Mouse (Mus musculus): Measurements from ENCODE around the gene Tmod1. TPM values are rescaled to one million over a fixed set of nuclear protein-coding genes. Genes with fewer than 3 reads are reported as not detected.

Gene Tmod1
- polyA plus RNA-seq, 1 experiment, result 5.2 TPM

DNA sequence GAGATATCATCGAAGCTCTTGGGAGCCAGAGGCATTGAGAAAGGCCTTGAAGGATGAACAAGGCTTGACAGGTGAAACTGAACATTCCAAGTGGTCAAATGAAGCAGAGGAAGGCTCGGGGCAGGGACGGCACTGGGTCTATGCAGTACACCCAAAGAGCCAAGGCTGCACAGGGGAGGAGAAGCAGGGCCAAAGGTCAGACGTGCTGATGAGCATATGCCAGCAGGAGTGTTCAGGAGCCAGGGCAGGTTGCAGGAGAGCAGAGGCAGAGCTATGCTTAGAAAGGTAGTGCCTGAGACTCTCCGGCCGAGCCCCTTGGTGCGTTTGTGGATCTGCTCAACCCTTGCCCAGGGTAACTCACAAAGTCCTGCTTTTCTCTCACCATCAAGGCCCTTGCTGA lies 57.8 kb downstream of the Tmod1 start:
- no peak for DNase-seq (ENCODE audit: low read depth in 1 of 2, low spot score in 2 of 2)
- Histone ChIP-seq H3K36me3 (ENCODE audit: control insufficient read depth, insufficient read depth, low read length) (no peaks in the 10 kb centered on the region), H3K4me1 (ENCODE audit: control insufficient read depth, insufficient read depth, insufficient read length) (no peaks in the 10 kb centered on the region), H3K4me3 (ENCODE audit: extremely low read depth, insufficient read depth, insufficient read length) (no peak overlapping the region), H3K27ac (ENCODE audit: insufficient read depth, low read length) (no peak overlapping the region), H3K27me3 (ENCODE audit: control insufficient read depth, insufficient read depth, low read length) (no peaks in the 10 kb centered on the region)
- TF ChIP-seq POLR2A (IDR thresholded peaks at IDR 0.05; ENCODE audit: low read depth, low read length) (no peak), CTCF (IDR thresholded peaks at IDR 0.05; ENCODE audit: extremely low read depth, insufficient read depth, insufficient read length, insufficient replicate concordance) (no peak)
- WGBS, result 90% methylated on average over 7 of the region's 7 CpGs

DNA sequence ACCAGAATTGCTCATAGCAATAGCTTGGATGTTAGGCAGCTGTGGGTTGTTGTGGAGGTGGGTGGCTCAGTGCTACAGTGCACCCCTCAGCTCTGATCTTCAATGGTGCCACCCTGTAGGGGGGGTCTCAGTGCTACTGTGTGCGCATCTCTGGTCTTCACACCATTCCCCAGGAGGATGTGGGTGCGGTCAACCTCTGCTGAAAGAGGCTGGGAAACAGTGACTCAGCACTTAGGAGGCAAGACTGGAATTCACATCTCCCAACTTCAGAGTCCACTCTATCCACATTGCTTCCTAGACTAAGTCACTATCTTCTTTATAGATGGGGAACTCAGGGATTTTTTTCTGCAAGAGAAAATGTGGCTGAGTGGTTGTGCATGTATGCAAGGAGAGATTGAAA lies 58.9 kb downstream of the Tmod1 start:
- 83% methylated on average over 2 of the region's 2 CpGs for WGBS
- TF ChIP-seq POLR2A (IDR thresholded peaks at IDR 0.05; ENCODE audit: low read depth, low read length), result no peak
- no peak overlapping the region for H3K4me3 ChIP-seq (ENCODE audit: extremely low read depth, insufficient read depth, insufficient read length)
- no peaks in the 10 kb centered on the region for H3K27me3 ChIP-seq (ENCODE audit: control insufficient read depth, insufficient read depth, low read length)
- H3K27ac ChIP-seq (ENCODE audit: insufficient read depth, low read length), result no peak overlapping the region
- H3K4me1 ChIP-seq (ENCODE audit: control insufficient read depth, insufficient read depth, insufficient read length), result no peaks in the 10 kb centered on the region
- H3K36me3 ChIP-seq (ENCODE audit: control insufficient read depth, insufficient read depth, low read length), result no peaks in the 10 kb centered on the region
- no peak for DNase-seq (ENCODE audit: low read depth in 1 of 2, low spot score in 2 of 2)

GRCm38 (mm10) chr4:46099132-46099531 lies 60.4 kb downstream of the Tmod1 start:
- no peak for DNase-seq (ENCODE audit: low read depth in 1 of 2, low spot score in 2 of 2)
- WGBS, result 84% methylated on average over 9 of the region's 9 CpGs
- Histone ChIP-seq H3K27ac (ENCODE audit: insufficient read depth, low read length) (no peak overlapping the region), H3K27me3 (ENCODE audit: control insufficient read depth, insufficient read depth, low read length) (no peaks in the 10 kb centered on the region), H3K36me3 (ENCODE audit: control insufficient read depth, insufficient read depth, low read length) (no peaks in the 10 kb centered on the region), H3K4me1 (ENCODE audit: control insufficient read depth, insufficient read depth, insufficient read length) (no peaks in the 10 kb centered on the region), H3K4me3 (ENCODE audit: extremely low read depth, insufficient read depth, insufficient read length) (no peak overlapping the region)
- TF ChIP-seq POLR2A (IDR thresholded peaks at IDR 0.05; ENCODE audit: low read depth, low read length) (no peak), CTCF (IDR thresholded peaks at IDR 0.05; ENCODE audit: extremely low read depth, insufficient read depth, insufficient read length, insufficient replicate concordance) (no peak)

GRCm38 (mm10) chr4:46100539-46100938 lies 61.8 kb downstream of the Tmod1 start:
- Histone ChIP-seq H3K27ac (ENCODE audit: insufficient read depth, low read length) (no peak overlapping the region), H3K27me3 (ENCODE audit: control insufficient read depth, insufficient read depth, low read length) (no peaks in the 10 kb centered on the region), H3K4me1 (ENCODE audit: control insufficient read depth, insufficient read depth, insufficient read length) (no peaks in the 10 kb centered on the region), H3K36me3 (ENCODE audit: control insufficient read depth, insufficient read depth, low read length) (no peaks in the 10 kb centered on the region), H3K4me3 (ENCODE audit: extremely low read depth, insufficient read depth, insufficient read length) (no peak overlapping the region)
- 74% methylated on average over 7 of the region's 7 CpGs for WGBS
- no peak for DNase-seq (ENCODE audit: low read depth in 1 of 2, low spot score in 2 of 2)
- no peak for TF ChIP-seq CTCF (IDR thresholded peaks at IDR 0.05; ENCODE audit: extremely low read depth, insufficient read depth, insufficient read length, insufficient replicate concordance)

GRCm38 (mm10) chr4:46101211-46101711 lies 62.5 kb downstream of the Tmod1 start:
- Histone ChIP-seq H3K4me3 (ENCODE audit: extremely low read depth, insufficient read depth, insufficient read length) (no peak overlapping the region), H3K27me3 (ENCODE audit: control insufficient read depth, insufficient read depth, low read length) (no peaks in the 10 kb centered on the region), H3K27ac (ENCODE audit: insufficient read depth, low read length) (no peak overlapping the region), H3K4me1 (ENCODE audit: control insufficient read depth, insufficient read depth, insufficient read length) (no peaks in the 10 kb centered on the region), H3K36me3 (ENCODE audit: control insufficient read depth, insufficient read depth, low read length) (no peaks in the 10 kb centered on the region)
- 68% methylated on average over 14 of the region's 14 CpGs for WGBS
- DNase-seq (ENCODE audit: low read depth in 1 of 2, low spot score in 2 of 2), result no peak
- no peak for TF ChIP-seq CTCF (IDR thresholded peaks at IDR 0.05; ENCODE audit: extremely low read depth, insufficient read depth, insufficient read length, insufficient replicate concordance)
- no peak for TF ChIP-seq POLR2A (IDR thresholded peaks at IDR 0.05; ENCODE audit: low read depth, low read length)

DNA sequence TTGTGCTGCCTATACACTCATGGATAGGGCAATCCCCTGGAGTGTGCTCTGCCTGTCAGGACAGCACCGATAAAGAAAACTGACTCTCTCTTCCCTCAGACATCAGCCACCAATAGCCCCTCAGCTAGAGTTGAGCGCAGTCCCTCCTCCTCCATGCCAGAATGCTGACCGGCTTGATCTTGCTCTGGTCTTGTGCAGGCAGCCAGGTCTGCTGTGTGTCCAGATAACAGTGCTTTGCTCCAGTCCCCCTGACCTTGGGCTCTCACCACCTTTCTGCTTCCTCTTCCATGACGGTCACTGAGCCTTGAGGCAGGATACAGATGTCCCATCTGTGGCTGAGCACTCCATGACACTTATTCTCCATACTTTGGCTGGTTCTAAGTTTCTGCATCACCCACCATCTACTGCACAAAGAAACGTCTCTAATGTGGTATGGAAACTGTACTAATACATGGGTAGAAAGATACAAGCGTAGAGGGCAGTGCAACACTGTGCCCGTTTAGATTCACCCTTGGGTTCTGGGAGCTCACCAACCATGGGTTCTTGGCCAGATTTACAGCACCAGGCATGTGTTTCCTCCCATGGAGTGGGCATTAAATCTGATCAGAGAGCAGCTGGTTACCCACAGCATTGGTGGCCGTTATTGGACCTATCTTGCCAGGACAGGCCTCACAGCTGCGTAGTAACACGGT lies 63.5 kb downstream of the Tmod1 start:
- WGBS, result 91% methylated on average over 10 of the region's 10 CpGs
- Histone ChIP-seq H3K4me1 (ENCODE audit: control insufficient read depth, insufficient read depth, insufficient read length) (no peaks in the 10 kb centered on the region), H3K4me3 (ENCODE audit: extremely low read depth, insufficient read depth, insufficient read length) (no peak overlapping the region), H3K27ac (ENCODE audit: insufficient read depth, low read length) (no peak overlapping the region), H3K36me3 (ENCODE audit: control insufficient read depth, insufficient read depth, low read length) (no peaks in the 10 kb centered on the region), H3K27me3 (ENCODE audit: control insufficient read depth, insufficient read depth, low read length) (no peaks in the 10 kb centered on the region)
- no peak for TF ChIP-seq CTCF (IDR thresholded peaks at IDR 0.05; ENCODE audit: extremely low read depth, insufficient read depth, insufficient read length, insufficient replicate concordance)
- no peak for DNase-seq (ENCODE audit: low read depth in 1 of 2, low spot score in 2 of 2)

DNA sequence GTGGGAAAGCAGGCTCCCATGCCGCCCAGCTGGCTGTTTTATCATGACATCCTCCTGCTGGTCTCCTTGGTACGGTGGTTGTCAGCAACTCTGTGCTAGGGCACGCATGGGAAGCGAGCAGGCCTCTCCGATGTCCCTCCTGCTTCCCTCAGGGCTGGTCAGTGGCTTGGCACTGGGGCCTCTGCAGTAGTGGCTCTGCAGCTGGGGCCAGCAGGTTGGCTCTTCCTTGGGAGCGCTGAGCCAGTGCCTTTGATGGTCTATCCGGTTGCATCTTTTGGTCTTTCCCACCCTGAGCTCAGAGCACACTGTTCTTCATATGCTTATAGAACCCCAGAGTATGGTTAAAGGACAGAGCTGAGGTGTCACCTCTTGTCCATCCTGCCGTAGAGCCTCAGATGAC lies 71.3 kb downstream of the Tmod1 start:
- H3K36me3 ChIP-seq (ENCODE audit: control insufficient read depth, insufficient read depth, low read length), result peaks cover 11% of the 10 kb centered on the region
- no peaks in the 10 kb centered on the region for H3K27me3 ChIP-seq (ENCODE audit: control insufficient read depth, insufficient read depth, low read length)
- no peak overlapping the region for H3K4me3 ChIP-seq (ENCODE audit: extremely low read depth, insufficient read depth, insufficient read length)
- no peaks in the 10 kb centered on the region for H3K4me1 ChIP-seq (ENCODE audit: control insufficient read depth, insufficient read depth, insufficient read length)
- WGBS, result 91% methylated on average over 8 of the region's 8 CpGs
- H3K27ac ChIP-seq (ENCODE audit: insufficient read depth, low read length), result no peak overlapping the region
- no peak for TF ChIP-seq POLR2A (IDR thresholded peaks at IDR 0.05; ENCODE audit: low read depth, low read length)
- TF ChIP-seq CTCF (IDR thresholded peaks at IDR 0.05; ENCODE audit: extremely low read depth, insufficient read depth, insufficient read length, insufficient replicate concordance), result no peak
- no peak for DNase-seq (ENCODE audit: low read depth in 1 of 2, low spot score in 2 of 2)

Measured in spleen, adult 2 months (tissue).